Mouse (Mus musculus): ENCODE data around the gene Il1rapl1. TPM values are rescaled to one million over a fixed set of nuclear protein-coding genes. Genes with fewer than 3 reads are reported as not detected.

The Il1rapl1 gene
- polyA plus RNA-seq, 1 experiment from 2014 or later: 0.28 TPM

GRCm38 (mm10) chrX:88043556-88043955, 71.9 kb downstream of the Il1rapl1 start:
- Histone ChIP-seq H3K9me3 (replicated peaks) (no peaks in the 10 kb centered on the region), H3K4me3 (no peak overlapping the region), H3K27me3 (ENCODE audit: low read depth, poor library complexity, severe bottlenecking) (no peaks in the 10 kb centered on the region), H3K4me1 (no peaks in the 10 kb centered on the region), H3K27ac (no peak overlapping the region), H3K36me3 (no peaks in the 10 kb centered on the region)
- WGBS: 94% methylated on average over 1 of the region's 1 CpGs
- no peak for DNase-seq (ENCODE audit: low spot score)

- Histone ChIP-seq H3K9me3 (replicated peaks) (no peaks in the 10 kb centered on the region), H3K36me3 (no peaks in the 10 kb centered on the region), H3K27me3 (ENCODE audit: low read depth, poor library complexity, severe bottlenecking) (no peaks in the 10 kb centered on the region), H3K4me1 (no peaks in the 10 kb centered on the region), H3K4me3 (no peak overlapping the region), H3K27ac (no peak overlapping the region)
- 59% methylated on average over 1 of the region's 1 CpGs for WGBS
- no peak for DNase-seq (ENCODE audit: low spot score)
Measured at GRCm38 (mm10) chrX:88038984-88039383, 76.5 kb downstream of the Il1rapl1 start.

DNA sequence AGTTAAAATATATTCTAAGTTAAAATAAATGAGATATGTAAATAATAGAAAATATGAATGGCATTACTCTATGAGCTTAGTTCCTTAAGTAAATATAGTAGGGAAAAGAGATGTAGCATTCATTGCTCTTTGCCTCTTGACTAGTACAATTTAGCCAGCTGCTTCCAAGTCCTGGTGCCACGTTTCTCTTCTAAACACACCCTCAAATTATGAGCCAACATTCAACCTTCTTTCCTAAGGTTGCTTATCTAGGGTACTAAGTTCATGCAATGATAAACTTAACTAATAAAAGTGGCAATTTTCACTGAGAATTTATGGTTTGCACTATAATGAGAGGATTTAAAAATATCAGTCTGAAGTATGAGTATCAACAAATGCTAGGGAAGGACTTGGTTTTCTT, 218.3 kb downstream of the Il1rapl1 start:
- WGBS: 94% methylated on average over 1 of the region's 1 CpGs
- H3K4me1 ChIP-seq: no peaks in the 10 kb centered on the region
- no peaks in the 10 kb centered on the region for H3K36me3 ChIP-seq
- H3K4me3 ChIP-seq: no peak overlapping the region
- H3K27me3 ChIP-seq (ENCODE audit: low read depth, poor library complexity, severe bottlenecking): no peaks in the 10 kb centered on the region
- DNase-seq (ENCODE audit: low spot score): no peak
- no peak overlapping the region for H3K27ac ChIP-seq
- no peaks in the 10 kb centered on the region for H3K9me3 ChIP-seq (replicated peaks)

DNA sequence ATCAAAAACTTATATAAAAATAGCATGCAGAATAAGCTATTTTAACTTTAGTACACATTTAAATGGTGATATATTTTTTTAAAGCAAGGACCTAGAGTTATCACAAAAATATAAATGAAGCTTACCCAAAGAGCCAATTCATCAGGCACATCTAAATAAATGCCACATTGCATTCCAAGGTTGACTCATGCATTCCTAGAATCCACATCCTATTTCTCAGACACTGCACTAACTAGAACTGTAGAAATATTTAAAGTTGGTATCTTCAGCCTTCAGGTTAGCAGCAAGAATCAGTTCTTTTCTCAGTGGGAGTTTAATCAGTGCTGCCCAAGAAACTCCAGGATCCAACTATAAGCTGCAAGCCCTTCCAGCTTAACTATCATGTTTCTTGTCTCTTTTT, 223.5 kb downstream of the Il1rapl1 start:
- no peak for DNase-seq (ENCODE audit: low spot score)
- H3K27me3 ChIP-seq (ENCODE audit: low read depth, poor library complexity, severe bottlenecking): no peaks in the 10 kb centered on the region
- no peak overlapping the region for H3K27ac ChIP-seq
- H3K4me1 ChIP-seq: no peaks in the 10 kb centered on the region
- no peaks in the 10 kb centered on the region for H3K36me3 ChIP-seq
- H3K4me3 ChIP-seq: no peak overlapping the region
- no peaks in the 10 kb centered on the region for H3K9me3 ChIP-seq (replicated peaks)

DNA sequence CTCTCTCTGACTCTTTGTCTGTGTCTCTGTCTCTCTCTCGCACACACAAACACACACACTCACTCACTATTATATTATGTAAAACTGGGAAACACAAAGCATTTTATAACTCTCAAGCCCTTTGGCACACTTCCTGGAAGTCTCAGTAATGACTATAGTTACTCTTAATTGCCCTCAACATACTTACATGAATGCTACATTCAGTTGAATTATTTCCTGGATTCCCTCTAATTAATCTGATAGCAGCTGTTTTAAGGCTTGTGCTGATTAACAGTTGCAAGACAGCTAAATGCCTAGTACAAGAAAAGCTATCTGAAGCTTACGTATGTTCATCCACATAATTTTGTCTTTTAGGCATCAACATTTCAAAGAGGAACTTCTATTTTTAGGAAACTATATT, 261.3 kb downstream of the Il1rapl1 start:
- 84% methylated on average over 2 of the region's 2 CpGs for WGBS
- no peak for DNase-seq (ENCODE audit: low spot score)
- no peaks in the 10 kb centered on the region for H3K36me3 ChIP-seq
- no peaks in the 10 kb centered on the region for H3K4me1 ChIP-seq
- H3K27ac ChIP-seq: no peak overlapping the region
- no peak overlapping the region for H3K4me3 ChIP-seq
- H3K27me3 ChIP-seq (ENCODE audit: low read depth, poor library complexity, severe bottlenecking): no peaks in the 10 kb centered on the region
- no peaks in the 10 kb centered on the region for H3K9me3 ChIP-seq (replicated peaks)

DNA sequence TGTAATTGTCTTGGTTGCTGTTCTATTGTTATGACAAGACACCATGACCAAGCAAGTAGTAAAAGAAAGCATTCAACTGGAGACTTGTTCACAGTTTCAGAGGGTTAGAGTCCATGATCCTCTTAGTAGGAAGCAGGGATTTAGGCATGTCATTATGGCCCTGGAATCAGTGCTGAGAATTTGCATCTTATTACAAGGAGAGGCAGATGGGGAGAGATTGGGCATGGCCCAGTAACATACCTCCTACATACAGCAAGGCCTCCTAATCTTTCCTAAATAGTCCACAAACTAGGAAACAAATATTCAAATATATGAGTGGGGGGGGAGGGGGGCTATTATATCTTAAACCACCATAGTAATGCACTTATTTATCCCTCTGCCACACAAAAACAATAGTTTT, 301.6 kb downstream of the Il1rapl1 start:
- no peak for DNase-seq (ENCODE audit: low spot score)
- H3K9me3 ChIP-seq (replicated peaks): no peaks in the 10 kb centered on the region
- H3K36me3 ChIP-seq: no peaks in the 10 kb centered on the region
- no peak overlapping the region for H3K27ac ChIP-seq
- no peaks in the 10 kb centered on the region for H3K4me1 ChIP-seq
- H3K27me3 ChIP-seq (ENCODE audit: low read depth, poor library complexity, severe bottlenecking): no peaks in the 10 kb centered on the region
- H3K4me3 ChIP-seq: no peak overlapping the region

- H3K36me3 ChIP-seq: no peaks in the 10 kb centered on the region
- H3K27ac ChIP-seq: no peak overlapping the region
- no peak overlapping the region for H3K4me3 ChIP-seq
- no peaks in the 10 kb centered on the region for H3K27me3 ChIP-seq (ENCODE audit: low read depth, poor library complexity, severe bottlenecking)
- no peak for DNase-seq (ENCODE audit: low spot score)
- H3K4me1 ChIP-seq: no peaks in the 10 kb centered on the region
- no peaks in the 10 kb centered on the region for H3K9me3 ChIP-seq (replicated peaks)
- WGBS: 76% methylated on average over 1 of the region's 1 CpGs
Measured at GRCm38 (mm10) chrX:87807717-87808116, 307.7 kb downstream of the Il1rapl1 start.

- Histone ChIP-seq H3K4me3 (no peak overlapping the region), H3K9me3 (replicated peaks) (no peaks in the 10 kb centered on the region), H3K27me3 (ENCODE audit: low read depth, poor library complexity, severe bottlenecking) (no peaks in the 10 kb centered on the region), H3K27ac (no peak overlapping the region), H3K4me1 (no peaks in the 10 kb centered on the region), H3K36me3 (no peaks in the 10 kb centered on the region)
- no peak for DNase-seq (ENCODE audit: low spot score)
Measured at GRCm38 (mm10) chrX:87793011-87793410, 322.4 kb downstream of the Il1rapl1 start.

- 85% methylated on average over 2 of the region's 2 CpGs for WGBS
- Histone ChIP-seq H3K27me3 (ENCODE audit: low read depth, poor library complexity, severe bottlenecking) (no peaks in the 10 kb centered on the region), H3K27ac (no peak overlapping the region), H3K9me3 (replicated peaks) (no peaks in the 10 kb centered on the region), H3K4me1 (no peaks in the 10 kb centered on the region), H3K36me3 (no peaks in the 10 kb centered on the region), H3K4me3 (no peak overlapping the region)
- DNase-seq (ENCODE audit: low spot score): no peak
Measured at GRCm38 (mm10) chrX:87710589-87710988, 404.9 kb downstream of the Il1rapl1 start.

GRCm38 (mm10) chrX:87663856-87664255, 451.6 kb downstream of the Il1rapl1 start:
- Histone ChIP-seq H3K4me3 (no peak overlapping the region), H3K9me3 (replicated peaks) (no peaks in the 10 kb centered on the region), H3K27ac (no peak overlapping the region), H3K27me3 (ENCODE audit: low read depth, poor library complexity, severe bottlenecking) (no peaks in the 10 kb centered on the region), H3K4me1 (no peaks in the 10 kb centered on the region), H3K36me3 (no peaks in the 10 kb centered on the region)
- no peak for DNase-seq (ENCODE audit: low spot score)
- WGBS: 96% methylated on average over 1 of the region's 1 CpGs

GRCm38 (mm10) chrX:87655644-87656043, 459.8 kb downstream of the Il1rapl1 start:
- 42% methylated on average over 2 of the region's 2 CpGs for WGBS
- H3K9me3 ChIP-seq (replicated peaks): no peaks in the 10 kb centered on the region
- no peak for DNase-seq (ENCODE audit: low spot score)

DNA sequence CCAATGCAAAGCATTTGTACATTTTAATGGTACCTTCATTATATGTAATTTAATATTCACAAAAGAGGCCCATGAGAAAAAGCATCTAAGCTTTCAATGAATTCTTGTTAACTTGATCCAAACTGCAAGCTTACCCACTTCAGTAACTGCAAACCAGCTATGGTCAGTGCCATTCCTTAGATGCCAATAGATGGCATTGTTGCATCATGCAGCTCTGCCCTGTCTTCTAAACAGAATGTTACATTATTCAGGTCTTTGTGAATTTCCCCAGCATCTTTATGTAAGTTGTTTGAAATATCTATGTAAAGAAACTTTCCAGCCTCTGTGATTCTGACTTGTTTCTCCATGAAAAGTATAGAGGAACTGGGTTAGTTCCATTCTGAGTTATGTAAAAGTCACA, 514.5 kb downstream of the Il1rapl1 start:
- no peak for DNase-seq (ENCODE audit: low spot score)
- Histone ChIP-seq H3K4me3 (no peak overlapping the region), H3K9me3 (replicated peaks) (no peaks in the 10 kb centered on the region), H3K27me3 (ENCODE audit: low read depth, poor library complexity, severe bottlenecking) (no peaks in the 10 kb centered on the region), H3K36me3 (no peaks in the 10 kb centered on the region), H3K4me1 (no peaks in the 10 kb centered on the region), H3K27ac (no peak overlapping the region)

More at GRCm38 (mm10) chrX:87655644-87656043, 459.8 kb downstream of the Il1rapl1 start:
- Histone ChIP-seq H3K27ac (no peak overlapping the region), H3K4me1 (no peaks in the 10 kb centered on the region), H3K4me3 (no peak overlapping the region), H3K27me3 (ENCODE audit: low read depth, poor library complexity, severe bottlenecking) (no peaks in the 10 kb centered on the region), H3K36me3 (no peaks in the 10 kb centered on the region)

- H3K9me3 ChIP-seq (replicated peaks): no peaks in the 10 kb centered on the region
- no peak for DNase-seq (ENCODE audit: low spot score)
- no peaks in the 10 kb centered on the region for H3K27me3 ChIP-seq (ENCODE audit: low read depth, poor library complexity, severe bottlenecking)
- H3K36me3 ChIP-seq: no peaks in the 10 kb centered on the region
- H3K27ac ChIP-seq: no peak overlapping the region
- H3K4me3 ChIP-seq: no peak overlapping the region
- H3K4me1 ChIP-seq: no peaks in the 10 kb centered on the region
Measured at GRCm38 (mm10) chrX:87507997-87508396, 607.4 kb downstream of the Il1rapl1 start.

- Histone ChIP-seq H3K9me3 (replicated peaks) (no peaks in the 10 kb centered on the region), H3K4me1 (no peaks in the 10 kb centered on the region), H3K27ac (no peak overlapping the region), H3K36me3 (no peaks in the 10 kb centered on the region), H3K27me3 (ENCODE audit: low read depth, poor library complexity, severe bottlenecking) (no peaks in the 10 kb centered on the region), H3K4me3 (no peak overlapping the region)
- DNase-seq (ENCODE audit: low spot score): no peak
- 77% methylated on average over 5 of the region's 5 CpGs for WGBS
Measured at GRCm38 (mm10) chrX:87502604-87503003, 612.8 kb downstream of the Il1rapl1 start.
